Mouse (Mus musculus): ENCODE results near the gene Abca7. TPM values are rescaled to one million over a fixed set of nuclear protein-coding genes. Genes with fewer than 3 reads are reported as not detected.
"Not testable (repeated sequence)": the region's sequence is repeated elsewhere in the genome, so short reads cannot be mapped to it uniquely, and the experiment has no call there.

The Abca7 gene
- polyA plus RNA-seq, 1 experiment from 2014 or later: 3.2 TPM

- Histone ChIP-seq H3K36me3 (ENCODE audit: control insufficient read depth, insufficient read depth) (peaks cover 13% of the 10 kb centered on the region), H3K9me3 (replicated peaks; ENCODE audit: control insufficient read depth, low read length) (no peaks in the 10 kb centered on the region), H3K9ac (ENCODE audit: low read length) (no peak overlapping the region), H3K27ac (ENCODE audit: low read length) (no peak overlapping the region), H3K27me3 (ENCODE audit: control insufficient read depth, insufficient read depth, low read length) (no peaks in the 10 kb centered on the region), H3K4me1 (ENCODE audit: control insufficient read depth, insufficient read depth, low read length) (peaks cover 8% of the 10 kb centered on the region), H3K4me3 (ENCODE audit: low read length) (no peak overlapping the region), H3K4me2 (ENCODE audit: low read depth, low read length) (peak overlapping the region; percentile 47; the same call in 1 of the 2 replicates)
- no peak for ATAC-seq (replicated peaks; ENCODE audit: extremely low read depth, insufficient read depth, low FRiP score)
- WGBS: 18% methylated on average over 21 of the region's 21 CpGs
These were observed 38.0 kb upstream of the Abca7 start for GRCm38 (mm10) chr10:79958140-79958816.

- H3K27me3 ChIP-seq (ENCODE audit: control insufficient read depth, insufficient read depth, low read length); H3K9me3 ChIP-seq (replicated peaks; ENCODE audit: control insufficient read depth, low read length); H3K4me1 ChIP-seq (ENCODE audit: control insufficient read depth, insufficient read depth, low read length); ATAC-seq (replicated peaks; ENCODE audit: extremely low read depth, insufficient read depth, low FRiP score); H3K9ac ChIP-seq (ENCODE audit: low read length); H3K27ac ChIP-seq (ENCODE audit: low read length): not testable (repeated sequence)
- peaks cover 18% of the 10 kb centered on the region for H3K36me3 ChIP-seq (ENCODE audit: control insufficient read depth, insufficient read depth)
- H3K4me3 ChIP-seq (ENCODE audit: low read length): peak overlapping the region; percentile 78
- WGBS: 39% methylated on average over 10 of the region's 10 CpGs
- peak overlapping the region; percentile 89 for H3K4me2 ChIP-seq (ENCODE audit: low read depth, low read length)
These were observed 36.9 kb upstream of the Abca7 start for GRCm38 (mm10) chr10:79959412-79959811.

- H3K36me3 ChIP-seq (ENCODE audit: control insufficient read depth, insufficient read depth): peaks cover 24% of the 10 kb centered on the region
- H3K9ac ChIP-seq (ENCODE audit: low read length): peak within 1 kb of the TSS; percentile 77
- peak within 1 kb of the TSS; percentile 63; the same call in 1 of the 2 replicates for H3K27ac ChIP-seq (ENCODE audit: low read length)
- under 1% methylated on average over 61 of the region's 61 CpGs for WGBS
- H3K4me1 ChIP-seq (ENCODE audit: control insufficient read depth, insufficient read depth, low read length): peaks cover 8% of the 10 kb centered on the region
- no peaks in the 10 kb centered on the region for H3K9me3 ChIP-seq (replicated peaks; ENCODE audit: control insufficient read depth, low read length)
- peak; percentile 96 for ATAC-seq (replicated peaks; ENCODE audit: extremely low read depth, insufficient read depth, low FRiP score)
- peak within 1 kb of the TSS; percentile 89 for H3K4me2 ChIP-seq (ENCODE audit: low read depth, low read length)
- H3K27me3 ChIP-seq (ENCODE audit: control insufficient read depth, insufficient read depth, low read length): no peaks in the 10 kb centered on the region
- H3K4me3 ChIP-seq (ENCODE audit: low read length): peak within 1 kb of the TSS; percentile 78
These were observed 36.3 kb upstream of the Abca7 start, which contains the start of gene Wdr18 for GRCm38 (mm10) chr10:79959847-79960601. Gene Wdr18, plus strand, starts transcription at chr10:79960152.

GRCm38 (mm10) chr10:79960671-79961294 is 35.5 kb upstream of the Abca7 start:
- WGBS: 13% methylated on average over 10 of the region's 10 CpGs
- peak overlapping the region; percentile 77 for H3K9ac ChIP-seq (ENCODE audit: low read length)
- no peak overlapping the region for H3K27ac ChIP-seq (ENCODE audit: low read length)
- H3K36me3 ChIP-seq (ENCODE audit: control insufficient read depth, insufficient read depth): peaks cover 28% of the 10 kb centered on the region
- H3K4me2 ChIP-seq (ENCODE audit: low read depth, low read length): peak overlapping the region; percentile 89
- H3K4me3 ChIP-seq (ENCODE audit: low read length): peak overlapping the region; percentile 78
- H3K4me1 ChIP-seq (ENCODE audit: control insufficient read depth, insufficient read depth, low read length): peaks cover 8% of the 10 kb centered on the region
- H3K9me3 ChIP-seq (replicated peaks; ENCODE audit: control insufficient read depth, low read length): no peaks in the 10 kb centered on the region
- no peaks in the 10 kb centered on the region for H3K27me3 ChIP-seq (ENCODE audit: control insufficient read depth, insufficient read depth, low read length)
- no peak for ATAC-seq (replicated peaks; ENCODE audit: extremely low read depth, insufficient read depth, low FRiP score)

GRCm38 (mm10) chr10:79964727-79965126 is 31.6 kb upstream of the Abca7 start:
- H3K9me3 ChIP-seq (replicated peaks; ENCODE audit: control insufficient read depth, low read length): no peaks in the 10 kb centered on the region
- no peak overlapping the region for H3K27ac ChIP-seq (ENCODE audit: low read length)
- H3K36me3 ChIP-seq (ENCODE audit: control insufficient read depth, insufficient read depth): peaks cover 41% of the 10 kb centered on the region
- peaks cover 8% of the 10 kb centered on the region for H3K4me1 ChIP-seq (ENCODE audit: control insufficient read depth, insufficient read depth, low read length)
- H3K4me3 ChIP-seq (ENCODE audit: low read length): no peak overlapping the region
- 97% methylated on average over 7 of the region's 7 CpGs for WGBS
- no peak overlapping the region for H3K4me2 ChIP-seq (ENCODE audit: low read depth, low read length)
- H3K27me3 ChIP-seq (ENCODE audit: control insufficient read depth, insufficient read depth, low read length): peaks cover 3% of the 10 kb centered on the region; the same call in 1 of the 2 replicates
- H3K9ac ChIP-seq (ENCODE audit: low read length): no peak overlapping the region
- no peak for ATAC-seq (replicated peaks; ENCODE audit: extremely low read depth, insufficient read depth, low FRiP score)

GRCm38 (mm10) chr10:79965325-79965724 is 31.0 kb upstream of the Abca7 start:
- WGBS: 85% methylated on average over 5 of the region's 5 CpGs
- no peak overlapping the region for H3K27ac ChIP-seq (ENCODE audit: low read length)
- H3K4me1 ChIP-seq (ENCODE audit: control insufficient read depth, insufficient read depth, low read length): peaks cover 8% of the 10 kb centered on the region
- no peak overlapping the region for H3K4me3 ChIP-seq (ENCODE audit: low read length)
- H3K9me3 ChIP-seq (replicated peaks; ENCODE audit: control insufficient read depth, low read length): no peaks in the 10 kb centered on the region
- H3K36me3 ChIP-seq (ENCODE audit: control insufficient read depth, insufficient read depth): peaks cover 41% of the 10 kb centered on the region
- H3K4me2 ChIP-seq (ENCODE audit: low read depth, low read length): no peak overlapping the region
- ATAC-seq (replicated peaks; ENCODE audit: extremely low read depth, insufficient read depth, low FRiP score): no peak
- H3K27me3 ChIP-seq (ENCODE audit: control insufficient read depth, insufficient read depth, low read length): peaks cover 5% of the 10 kb centered on the region
- no peak overlapping the region for H3K9ac ChIP-seq (ENCODE audit: low read length)

- peaks cover 9% of the 10 kb centered on the region for H3K4me1 ChIP-seq (ENCODE audit: control insufficient read depth, insufficient read depth, low read length)
- no peaks in the 10 kb centered on the region for H3K9me3 ChIP-seq (replicated peaks; ENCODE audit: control insufficient read depth, low read length)
- ATAC-seq (replicated peaks; ENCODE audit: extremely low read depth, insufficient read depth, low FRiP score): no peak
- no peak overlapping the region for H3K4me3 ChIP-seq (ENCODE audit: low read length)
- H3K4me2 ChIP-seq (ENCODE audit: low read depth, low read length): no peak overlapping the region
- no peak overlapping the region for H3K9ac ChIP-seq (ENCODE audit: low read length)
- peaks cover 20% of the 10 kb centered on the region for H3K27me3 ChIP-seq (ENCODE audit: control insufficient read depth, insufficient read depth, low read length)
- H3K36me3 ChIP-seq (ENCODE audit: control insufficient read depth, insufficient read depth): peaks cover 36% of the 10 kb centered on the region
- WGBS: 91% methylated on average over 5 of the region's 5 CpGs
- H3K27ac ChIP-seq (ENCODE audit: low read length): no peak overlapping the region
These were observed 29.4 kb upstream of the Abca7 start for GRCm38 (mm10) chr10:79966886-79967400.

GRCm38 (mm10) chr10:79968181-79968580 is 28.1 kb upstream of the Abca7 start:
- no peak overlapping the region for H3K27ac ChIP-seq (ENCODE audit: low read length)
- no peak overlapping the region for H3K4me2 ChIP-seq (ENCODE audit: low read depth, low read length)
- ATAC-seq (replicated peaks; ENCODE audit: extremely low read depth, insufficient read depth, low FRiP score): no peak
- no peak overlapping the region for H3K4me3 ChIP-seq (ENCODE audit: low read length)
- peaks cover 9% of the 10 kb centered on the region for H3K4me1 ChIP-seq (ENCODE audit: control insufficient read depth, insufficient read depth, low read length)
- no peaks in the 10 kb centered on the region for H3K9me3 ChIP-seq (replicated peaks; ENCODE audit: control insufficient read depth, low read length)
- H3K36me3 ChIP-seq (ENCODE audit: control insufficient read depth, insufficient read depth): peaks cover 29% of the 10 kb centered on the region
- 73% methylated on average over 1 of the region's 1 CpGs for WGBS
- peaks cover 23% of the 10 kb centered on the region for H3K27me3 ChIP-seq (ENCODE audit: control insufficient read depth, insufficient read depth, low read length)
- H3K9ac ChIP-seq (ENCODE audit: low read length): no peak overlapping the region

All from heart, embryonic 16.5 days (tissue).